ENCODE assay signal across 8 mouse cellular contexts in genomic region chr15:99664600-99665451, GRCm38 (mm10). TPM values are rescaled to one million over a fixed set of nuclear protein-coding genes. Genes with fewer than 3 reads are reported as not detected.
DNase-seq lines count a peak whose midpoint lies in the region; ATAC-seq lines count a peak whose summit lies in the region.

No protein-coding gene starts in this region.

- H3K36me3 ChIP-seq in hindbrain, embryonic 14.5 days (replicated peaks; ENCODE audit: control insufficient read depth, insufficient read depth) = no peaks in the 10 kb centered on the region
- no peaks in the 10 kb centered on the region for H3K36me3 ChIP-seq in limb, embryonic 10.5 days

- peak overlapping the region; percentile 90 for H3K4me2 ChIP-seq in hindbrain, embryonic 14.5 days (replicated peaks)

- H3K9ac ChIP-seq in hindbrain, embryonic 14.5 days = peak overlapping the region; percentile 75

- H3K4me1 ChIP-seq in hindbrain, embryonic 14.5 days (replicated peaks; ENCODE audit: control insufficient read depth, insufficient read depth, low read length) = peaks cover 38% of the 10 kb centered on the region
- peaks cover 43% of the 10 kb centered on the region for H3K4me1 ChIP-seq in limb, embryonic 10.5 days

- ATAC-seq in hindbrain, embryonic 14.5 days (ENCODE audit: low FRiP score) = peak; percentile 67

- H3K27ac ChIP-seq in hindbrain, embryonic 14.5 days = peak overlapping the region; percentile 87
- H3K27ac ChIP-seq in limb, embryonic 10.5 days = peak overlapping the region; percentile 63

- DNase-seq in ovary, adult 18-20 months (ENCODE audit: low spot score) = peak; percentile 38
- no peak for DNase-seq in ovary, postnatal 10 days (ENCODE audit: low spot score)
- peak; percentile 82 for DNase-seq in cerebellum, adult 9-11 months
- peak; percentile 35 for DNase-seq in forelimb bud, embryonic 11.5 days (ENCODE audit: low read depth, low spot score)
- peak; percentile 75 for DNase-seq in hindbrain, embryonic 14.5 days (ENCODE audit: low spot score)
- DNase-seq in limb, embryonic 10.5 days (ENCODE audit: low spot score) = peak; percentile 65
- DNase-seq in mesoderm, embryonic 11.5 days (ENCODE audit: low read depth, low spot score) = peak; percentile 52
- DNase-seq in skeletal muscle tissue, adult 2 months (ENCODE audit: low read depth, low spot score) = peak; percentile 26

- no peaks in the 10 kb centered on the region for H3K9me3 ChIP-seq in hindbrain, embryonic 14.5 days (ENCODE audit: control insufficient read depth, low read length)
- no peaks in the 10 kb centered on the region for H3K9me3 ChIP-seq in limb, embryonic 10.5 days (replicated peaks)

- H3K4me3 ChIP-seq in hindbrain, embryonic 14.5 days (replicated peaks; ENCODE audit: low read length) = peak overlapping the region; percentile 39
- peak overlapping the region; percentile 55 for H3K4me3 ChIP-seq in limb, embryonic 10.5 days

- WGBS in hindbrain, embryonic 14.5 days = 1% methylated on average over 39 of the region's 52 CpGs
- WGBS in limb, embryonic 10.5 days = 1% methylated on average over 52 of the region's 52 CpGs

- no peaks in the 10 kb centered on the region for H3K27me3 ChIP-seq in hindbrain, embryonic 14.5 days (ENCODE audit: control insufficient read depth, insufficient read depth, low read length)
- peaks cover 69% of the 10 kb centered on the region for H3K27me3 ChIP-seq in limb, embryonic 10.5 days (ENCODE audit: low read depth, poor library complexity, severe bottlenecking)

RNA-seq across cellular contexts. Expression of gene Asic1, which starts 5.3 kb away (rescaled TPM):
- polyA plus RNA-seq in hindbrain, embryonic 14.5 days (2014; fragmentation: Nextera tagmentation; extraction: Ambion mirVana) = 49.7 and 51.7 TPM in 2 replicates
- 1.1 TPM in 2 replicates for polyA plus RNA-seq in limb, embryonic 10.5 days (2016; fragmentation: Nextera tagmentation; extraction: Ambion mirVana)

RNA-seq across cellular contexts. Expression of gene Racgap1, which starts 13.4 kb away (rescaled TPM):
- 44.9 and 51.3 TPM in 2 replicates for polyA plus RNA-seq in hindbrain, embryonic 14.5 days (2014; fragmentation: Nextera tagmentation; extraction: Ambion mirVana)
- polyA plus RNA-seq in limb, embryonic 10.5 days (2016; fragmentation: Nextera tagmentation; extraction: Ambion mirVana) = 128 and 138 TPM in 2 replicates

RNA-seq across cellular contexts. Expression of gene Smarcd1, which starts 37.1 kb away (rescaled TPM):
- 93.2 and 107 TPM in 2 replicates for polyA plus RNA-seq in hindbrain, embryonic 14.5 days (2014; fragmentation: Nextera tagmentation; extraction: Ambion mirVana)
- polyA plus RNA-seq in limb, embryonic 10.5 days (2016; fragmentation: Nextera tagmentation; extraction: Ambion mirVana) = 84.0 and 85.8 TPM in 2 replicates

RNA-seq across cellular contexts. Expression of gene Gm17349, which starts 40.5 kb away (rescaled TPM):
- polyA plus RNA-seq in hindbrain, embryonic 14.5 days (2014; fragmentation: Nextera tagmentation; extraction: Ambion mirVana) = not detected in 2 replicates
- polyA plus RNA-seq in limb, embryonic 10.5 days (2016; fragmentation: Nextera tagmentation; extraction: Ambion mirVana) = not detected in 2 replicates

RNA-seq across cellular contexts. Expression of gene Gpd1, which starts 52.5 kb away (rescaled TPM):
- polyA plus RNA-seq in hindbrain, embryonic 14.5 days (2014; fragmentation: Nextera tagmentation; extraction: Ambion mirVana) = 2.0 and 2.2 TPM in 2 replicates
- 0.29 and 0.59 TPM in 2 replicates for polyA plus RNA-seq in limb, embryonic 10.5 days (2016; fragmentation: Nextera tagmentation; extraction: Ambion mirVana)

Comparison
In these comparisons a context has a peak if more than half of its experiments do, and no peak if none do; other contexts are left out.
1. RNA of gene Asic1, which starts 5.3 kb away (polyA plus RNA-seq): 49.7 to 51.7 TPM in hindbrain, embryonic 14.5 days; 1.1 TPM in limb, embryonic 10.5 days; every median in the first group is over 10 times any median in the second.